Mouse (Mus musculus) kidney, postnatal 10 days (tissue): Measurements from ENCODE around the gene Mybpc1.

ENCODE experiments used
- DNase-seq: peaks from one replicate; pipeline ENCODE4 v3.0.0; 2021; ENCODE audit warnings: mixed read lengths

Mybpc1 gene

GRCm38 (mm10) chr10:88604943-88605342 is at the start of gene Mybpc1:
Gene Mybpc1, minus strand, starts transcription at chr10:88605152.
- DNase-seq: peak; percentile 12

- DNase-seq: peak; percentile 25
These were observed 40.5 kb upstream of the Mybpc1 start for GRCm38 (mm10) chr10:88645448-88645847.

- no peak for DNase-seq
These were observed 26.5 kb upstream of the Mybpc1 start for GRCm38 (mm10) chr10:88631330-88631953.

GRCm38 (mm10) chr10:88630663-88631329 is 25.8 kb upstream of the Mybpc1 start:
- no peak for DNase-seq

GRCm38 (mm10) chr10:88627052-88627451 is 22.1 kb upstream of the Mybpc1 start:
- DNase-seq: no peak

- no peak for DNase-seq
These were observed 21.2 kb upstream of the Mybpc1 start for GRCm38 (mm10) chr10:88626176-88626575.

GRCm38 (mm10) chr10:88624300-88624699 is 19.3 kb upstream of the Mybpc1 start:
- no peak for DNase-seq

- no peak for DNase-seq
These were observed 17.7 kb upstream of the Mybpc1 start for GRCm38 (mm10) chr10:88622624-88623023.

- no peak for DNase-seq
These were observed 15.9 kb upstream of the Mybpc1 start for GRCm38 (mm10) chr10:88620809-88621208.

GRCm38 (mm10) chr10:88613051-88613450 is 8.1 kb upstream of the Mybpc1 start:
- no peak for DNase-seq

GRCm38 (mm10) chr10:88606686-88607085 is 1.7 kb upstream of the Mybpc1 start:
- DNase-seq: no peak

- no peak for DNase-seq
These were observed 1.1 kb upstream of the Mybpc1 start for GRCm38 (mm10) chr10:88606065-88606464.

- no peak for DNase-seq
These were observed 1.2 kb downstream of the Mybpc1 start for GRCm38 (mm10) chr10:88603773-88604172.

- DNase-seq: no peak
These were observed 1.7 kb downstream of the Mybpc1 start for GRCm38 (mm10) chr10:88603256-88603655.

GRCm38 (mm10) chr10:88600591-88600990 is 4.4 kb downstream of the Mybpc1 start:
- no peak for DNase-seq

- DNase-seq: no peak
These were observed 12.6 kb downstream of the Mybpc1 start for GRCm38 (mm10) chr10:88592316-88592715.

- no peak for DNase-seq
These were observed 13.9 kb downstream of the Mybpc1 start for GRCm38 (mm10) chr10:88591042-88591441.

GRCm38 (mm10) chr10:88584469-88584868 is 20.5 kb downstream of the Mybpc1 start:
- DNase-seq: no peak

GRCm38 (mm10) chr10:88580786-88581185 is 24.2 kb downstream of the Mybpc1 start:
- no peak for DNase-seq

GRCm38 (mm10) chr10:88578651-88579050 is 26.3 kb downstream of the Mybpc1 start:
- no peak for DNase-seq

GRCm38 (mm10) chr10:88574115-88574635 is 30.8 kb downstream of the Mybpc1 start:
- DNase-seq: no peak

GRCm38 (mm10) chr10:88572123-88572522 is 32.8 kb downstream of the Mybpc1 start:
- no peak for DNase-seq

GRCm38 (mm10) chr10:88557046-88557445 is 47.9 kb downstream of the Mybpc1 start:
- no peak for DNase-seq

- DNase-seq: no peak
These were observed 52.2 kb downstream of the Mybpc1 start for GRCm38 (mm10) chr10:88552738-88553137.
